In the genomic region with DNA sequence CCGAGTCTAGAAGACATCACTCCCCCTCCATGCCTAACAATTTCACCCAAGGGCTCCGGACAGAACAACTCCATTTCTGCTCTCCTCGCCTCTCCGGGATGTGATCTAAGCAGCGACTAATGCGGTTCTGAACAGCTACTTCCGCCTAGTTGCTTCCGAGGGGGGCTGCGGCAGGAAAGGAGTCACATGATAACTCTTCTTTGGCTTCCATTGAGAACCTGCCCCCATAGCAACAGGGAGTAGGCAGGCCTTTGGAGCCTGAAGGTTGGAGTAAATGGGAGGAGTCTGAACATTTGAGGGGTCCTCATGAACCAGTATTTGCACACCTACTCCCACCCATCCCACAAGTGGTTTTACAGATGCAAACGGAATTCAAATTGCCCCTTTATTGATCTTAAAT, we compare ENCODE assay signal across 16 mouse cellular contexts.
"Had no signal": no experiment of that assay in that cellular context is flagged by ENCODE, and none has a peak within 500 bp of the region (broad histone marks: within the 10 kb centered on the region; RNA-seq: fewer than 3 reads in every experiment).

No protein-coding gene starts in this region.

- H3K4me3 ChIP-seq: neural tube, embryonic 13.5 days; neural tube, embryonic 15.5 days; stomach, embryonic 15.5 days had no signal

- H3K4me2 ChIP-seq: neural tube, embryonic 13.5 days; neural tube, embryonic 15.5 days; stomach, embryonic 15.5 days had no signal

- H3K27ac ChIP-seq: neural tube, embryonic 13.5 days; neural tube, embryonic 15.5 days; stomach, embryonic 15.5 days; stomach, postnatal 0 days had no signal

- H3K36me3 ChIP-seq: neural tube, embryonic 13.5 days; neural tube, embryonic 15.5 days; stomach, embryonic 15.5 days had no signal

- H3K27me3 ChIP-seq: neural tube, embryonic 13.5 days; neural tube, embryonic 15.5 days; stomach, embryonic 15.5 days had no signal

- H3K9ac ChIP-seq: neural tube, embryonic 13.5 days; neural tube, embryonic 15.5 days; stomach, embryonic 15.5 days had no signal

- DNase-seq: retina, postnatal 1 day; right cerebral cortex, adult 18-20 months; right cerebral cortex, postnatal 14 days; right cerebral cortex, postnatal 25 days; right cerebral cortex, postnatal 4 days; spleen, adult 18-20 months; thymus, adult 18-20 months; thymus, adult 2 months; thymus, postnatal 14 days; thymus, postnatal 25 days; thymus, postnatal 36 days; thymus, postnatal 4 days had no signal

- H3K4me1 ChIP-seq: neural tube, embryonic 13.5 days; neural tube, embryonic 15.5 days; stomach, embryonic 15.5 days had no signal
